Mouse (Mus musculus): Measurements from ENCODE around the gene Rps6kl1. TPM values are rescaled to one million over a fixed set of nuclear protein-coding genes. Genes with fewer than 3 reads are reported as not detected.
"Not testable (repeated sequence)": the region's sequence is repeated elsewhere in the genome, so short reads cannot be mapped to it uniquely, and the experiment has no call there.

Rps6kl1 gene
- polyA plus RNA-seq, 1 experiment from 2014 or later, result 0.73 TPM

DNA sequence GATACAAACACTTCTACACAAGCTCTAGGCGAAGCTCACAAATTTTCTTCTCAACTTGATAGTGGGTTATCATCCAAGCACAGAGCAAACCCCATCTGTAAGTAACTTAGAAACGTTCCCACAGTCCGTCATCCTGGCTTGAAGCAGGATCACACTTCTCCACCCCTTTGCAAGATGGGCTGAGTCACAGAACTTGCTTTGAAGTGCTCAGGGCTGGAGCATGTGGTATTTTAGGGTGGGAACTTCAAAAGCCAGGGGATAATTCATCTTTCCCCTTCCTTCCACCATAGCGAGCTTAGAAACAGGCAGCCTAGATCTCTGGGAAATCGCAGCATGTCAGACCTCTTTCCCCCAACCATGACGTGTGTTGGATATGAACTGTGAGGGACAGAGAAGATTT is 5.3 kb upstream of the Rps6kl1 start:
- WGBS (ENCODE audit: insufficient replicate concordance), result 19% methylated on average over 6 of the region's 6 CpGs
- H3K27me3 ChIP-seq, result peaks cover 3% of the 10 kb centered on the region; the same call in 1 of the 2 replicates
- peaks cover 12% of the 10 kb centered on the region for H3K4me1 ChIP-seq (replicated peaks)
- no peak overlapping the region for H3K27ac ChIP-seq
- ATAC-seq (ENCODE audit: low read depth) (no peak), DNase-seq (no peak)
- no peaks in the 10 kb centered on the region for H3K36me3 ChIP-seq
- H3K4me2 ChIP-seq, result no peak overlapping the region
- no peaks in the 10 kb centered on the region for H3K9me3 ChIP-seq (replicated peaks)
- H3K9ac ChIP-seq, result no peak overlapping the region
- no peak overlapping the region for H3K4me3 ChIP-seq (replicated peaks)

DNA sequence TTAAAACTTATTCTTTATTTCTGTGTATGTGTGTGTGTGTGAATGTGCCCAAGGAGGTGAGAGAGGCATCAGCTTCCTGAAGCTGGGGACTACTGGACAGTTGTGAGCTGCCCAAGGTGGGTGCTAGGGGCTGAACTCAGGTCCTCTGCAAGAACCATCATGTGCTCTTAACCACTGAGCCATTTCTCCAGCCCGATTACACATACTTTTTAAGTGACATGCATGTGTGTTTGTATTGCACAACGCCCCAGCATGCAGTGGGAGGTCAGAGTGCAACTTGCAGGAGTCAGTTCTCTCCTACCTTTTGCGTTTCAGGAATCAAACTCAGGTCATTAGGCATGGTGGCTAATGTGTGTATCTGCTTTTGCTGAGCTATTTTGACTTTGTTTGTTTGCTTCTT is 1.9 kb upstream of the Rps6kl1 start:
- no peak for DNase-seq
- Histone ChIP-seq H3K27ac (no peak overlapping the region), H3K4me2 (no peak overlapping the region), H3K36me3 (no peaks in the 10 kb centered on the region), H3K9me3 (replicated peaks) (no peaks in the 10 kb centered on the region), H3K27me3 (peaks cover 26% of the 10 kb centered on the region), H3K4me3 (replicated peaks) (no peak overlapping the region), H3K9ac (no peak overlapping the region), H3K4me1 (replicated peaks) (peaks cover 24% of the 10 kb centered on the region)
- ATAC-seq (ENCODE audit: low read depth), result peak; percentile 13; the same call in 1 of the 2 replicates
- 56% methylated on average over 3 of the region's 3 CpGs for WGBS (ENCODE audit: insufficient replicate concordance)

DNA sequence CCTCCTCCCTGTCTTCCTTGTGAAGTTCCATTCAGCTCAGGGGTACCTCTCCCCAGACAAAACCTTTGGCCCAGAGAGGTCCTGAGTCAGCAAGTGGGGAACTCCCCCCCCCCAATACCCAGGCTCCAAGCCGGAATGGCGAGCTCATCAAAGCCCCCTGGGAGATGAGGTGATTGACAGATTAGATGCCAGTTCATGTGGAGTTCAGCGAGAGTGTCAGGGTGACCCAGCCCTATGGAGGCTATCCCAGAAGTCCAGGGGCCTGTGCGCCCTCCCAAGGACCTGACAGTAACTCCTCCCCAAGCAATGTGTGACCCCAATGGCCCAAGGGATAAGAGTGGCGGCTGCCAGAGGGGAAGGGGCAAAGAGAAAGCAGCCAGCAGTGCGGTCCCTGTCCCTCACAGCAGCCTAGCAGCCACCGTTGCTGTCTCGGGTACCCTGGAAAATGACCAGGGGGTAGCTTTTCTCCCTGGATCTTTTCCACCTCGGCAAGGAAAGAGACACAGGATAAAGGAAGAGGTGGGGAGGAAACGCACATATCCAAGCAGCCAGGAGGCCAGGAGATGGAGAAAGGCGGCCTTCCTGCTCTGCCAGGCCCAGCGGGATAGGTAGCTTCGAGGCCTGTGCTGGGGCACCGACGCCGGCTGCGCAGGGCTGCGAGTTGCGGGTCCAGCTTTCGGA is 603 bp downstream of the Rps6kl1 start:
- Histone ChIP-seq H3K27ac (no peak overlapping the region), H3K27me3 (peaks cover 27% of the 10 kb centered on the region)

DNA sequence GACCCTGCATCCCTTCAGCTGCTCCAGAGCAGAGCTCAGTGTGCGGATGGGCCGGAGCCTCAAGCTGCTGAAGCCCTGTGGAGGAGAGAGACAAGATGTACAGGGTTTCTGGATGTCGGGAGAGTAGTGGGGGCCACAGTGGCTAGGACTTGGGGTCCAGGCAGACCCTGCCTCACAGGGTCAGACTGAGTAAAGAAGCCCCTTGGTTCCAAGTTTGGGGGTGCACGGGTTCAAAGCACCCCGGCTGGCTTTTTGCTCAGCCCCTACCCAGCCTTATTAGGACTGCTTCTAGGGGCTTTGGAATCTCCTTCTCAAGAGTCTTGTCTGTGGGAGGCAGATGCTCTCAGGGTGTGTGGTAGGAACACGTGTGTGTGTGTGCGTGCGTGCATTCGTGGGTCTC is 4.2 kb downstream of the Rps6kl1 start:
- no peak overlapping the region for H3K9ac ChIP-seq
- WGBS (ENCODE audit: insufficient replicate concordance), result 70% methylated on average over 9 of the region's 9 CpGs
- no peaks in the 10 kb centered on the region for H3K36me3 ChIP-seq
- H3K27ac ChIP-seq, result no peak overlapping the region
- no peaks in the 10 kb centered on the region for H3K9me3 ChIP-seq (replicated peaks)
- H3K27me3 ChIP-seq, result peaks cover 29% of the 10 kb centered on the region
- H3K4me2 ChIP-seq, result no peak overlapping the region
- no peak overlapping the region for H3K4me3 ChIP-seq (replicated peaks)
- no peak for ATAC-seq (ENCODE audit: low read depth)
- peaks cover 19% of the 10 kb centered on the region for H3K4me1 ChIP-seq (replicated peaks)
- DNase-seq, result no peak

More for the DNA sequence above, 603 bp downstream of the Rps6kl1 start:
- no peaks in the 10 kb centered on the region for H3K9me3 ChIP-seq (replicated peaks)
- peak overlapping the region; percentile 56 for H3K9ac ChIP-seq
- H3K4me2 ChIP-seq, result peak overlapping the region; percentile 65
- H3K36me3 ChIP-seq, result no peaks in the 10 kb centered on the region
- 20% methylated on average over 20 of the region's 20 CpGs for WGBS (ENCODE audit: insufficient replicate concordance)
- H3K4me3 ChIP-seq (replicated peaks), result peak overlapping the region; percentile 38
- DNase-seq (no peak), ATAC-seq (ENCODE audit: low read depth) (no peak)
- H3K4me1 ChIP-seq (replicated peaks), result peaks cover 17% of the 10 kb centered on the region

DNA sequence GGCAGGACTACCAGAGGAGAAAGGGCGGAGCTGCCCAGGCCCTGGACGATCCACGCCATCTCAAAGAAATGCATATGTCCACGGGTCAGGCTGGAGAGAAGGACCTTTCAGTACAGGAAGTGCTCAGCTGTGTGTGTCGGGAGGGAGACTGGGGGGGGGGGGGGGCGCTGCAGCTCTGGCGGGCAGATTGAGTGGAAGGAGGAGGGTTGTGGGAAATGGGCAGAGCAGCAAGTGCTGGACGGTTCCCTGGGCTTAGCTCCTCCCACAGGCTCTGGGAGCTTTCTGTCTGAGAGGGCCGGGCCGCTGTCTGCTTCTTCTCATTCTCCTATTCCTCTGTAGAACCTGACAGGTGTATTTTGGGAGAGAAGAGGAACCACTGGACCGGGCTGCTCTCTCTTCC is 4.7 kb downstream of the Rps6kl1 start:
- Histone ChIP-seq H3K4me1 (replicated peaks) (peaks cover 14% of the 10 kb centered on the region), H3K4me2 (no peak overlapping the region), H3K36me3 (no peaks in the 10 kb centered on the region), H3K27me3 (peaks cover 31% of the 10 kb centered on the region), H3K4me3 (replicated peaks) (no peak overlapping the region), H3K9ac (no peak overlapping the region), H3K9me3 (replicated peaks) (no peaks in the 10 kb centered on the region), H3K27ac (no peak overlapping the region)
- no peak for DNase-seq
- WGBS (ENCODE audit: insufficient replicate concordance), result 30% methylated on average over 9 of the region's 11 CpGs
- no peak for ATAC-seq (ENCODE audit: low read depth)

DNA sequence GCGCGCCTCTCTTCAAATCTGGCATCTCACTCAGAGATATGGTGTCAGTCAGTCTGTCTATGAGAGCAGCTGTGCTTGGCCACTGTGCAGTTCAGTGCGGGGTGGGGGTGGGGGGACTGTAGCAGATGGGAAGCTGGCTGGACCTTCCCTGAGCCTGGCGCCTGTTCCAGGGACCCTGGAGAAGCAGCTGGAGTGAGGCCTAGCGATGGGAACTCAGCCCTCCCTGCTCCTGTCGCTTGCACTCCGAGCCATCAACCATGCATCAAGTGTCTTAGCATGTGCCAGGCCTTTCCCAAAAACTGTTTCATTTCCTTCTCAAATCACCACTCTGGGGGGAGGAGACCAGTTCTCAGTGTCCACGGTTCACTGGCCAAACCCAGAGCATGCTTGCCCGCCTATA is 5.4 kb downstream of the Rps6kl1 start:
- no peak for ATAC-seq (ENCODE audit: low read depth)
- no peak overlapping the region for H3K27ac ChIP-seq

DNA sequence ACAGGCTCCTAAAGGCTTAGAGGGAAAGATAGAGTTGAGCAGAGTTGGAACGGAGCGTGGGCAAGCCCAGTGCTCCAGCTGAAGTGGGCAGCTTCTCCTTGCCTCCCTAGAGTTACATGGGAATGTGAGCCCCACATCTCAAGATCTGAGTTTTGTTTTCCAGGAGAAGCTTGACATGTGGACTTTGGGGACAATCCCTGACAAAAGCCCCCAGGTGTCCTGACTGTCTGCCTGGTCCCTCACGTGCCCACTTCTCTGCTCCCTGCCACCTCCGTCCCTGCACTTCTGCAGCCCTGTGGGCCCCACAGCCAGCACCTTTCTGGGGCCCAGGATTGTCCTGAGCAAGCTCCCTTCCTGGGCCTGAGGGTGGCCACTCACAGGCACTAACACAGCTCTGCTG is 6.2 kb downstream of the Rps6kl1 start:
- no peaks in the 10 kb centered on the region for H3K9me3 ChIP-seq (replicated peaks)
- DNase-seq, result no peak
- no peaks in the 10 kb centered on the region for H3K36me3 ChIP-seq
- peaks cover 23% of the 10 kb centered on the region for H3K27me3 ChIP-seq
- no peak overlapping the region for H3K4me3 ChIP-seq (replicated peaks)
- H3K4me2 ChIP-seq, result no peak overlapping the region
- 84% methylated on average over 4 of the region's 4 CpGs for WGBS (ENCODE audit: insufficient replicate concordance)
- ATAC-seq (ENCODE audit: low read depth), result no peak
- no peak overlapping the region for H3K9ac ChIP-seq
- H3K4me1 ChIP-seq (replicated peaks), result 0 out of 2 replicates have a peak, but pooled peaks cover 2% of the 10 kb centered on the region
- H3K27ac ChIP-seq, result no peak overlapping the region

More for the DNA sequence above, 5.4 kb downstream of the Rps6kl1 start:
- H3K4me3 ChIP-seq (replicated peaks), result no peak overlapping the region
- H3K27me3 ChIP-seq, result peaks cover 25% of the 10 kb centered on the region
- no peak overlapping the region for H3K4me2 ChIP-seq
- DNase-seq, result no peak
- H3K36me3 ChIP-seq, result no peaks in the 10 kb centered on the region
- no peaks in the 10 kb centered on the region for H3K9me3 ChIP-seq (replicated peaks)
- H3K4me1 ChIP-seq (replicated peaks), result peaks cover 7% of the 10 kb centered on the region
- WGBS (ENCODE audit: insufficient replicate concordance), result 68% methylated on average over 9 of the region's 9 CpGs
- no peak overlapping the region for H3K9ac ChIP-seq

DNA sequence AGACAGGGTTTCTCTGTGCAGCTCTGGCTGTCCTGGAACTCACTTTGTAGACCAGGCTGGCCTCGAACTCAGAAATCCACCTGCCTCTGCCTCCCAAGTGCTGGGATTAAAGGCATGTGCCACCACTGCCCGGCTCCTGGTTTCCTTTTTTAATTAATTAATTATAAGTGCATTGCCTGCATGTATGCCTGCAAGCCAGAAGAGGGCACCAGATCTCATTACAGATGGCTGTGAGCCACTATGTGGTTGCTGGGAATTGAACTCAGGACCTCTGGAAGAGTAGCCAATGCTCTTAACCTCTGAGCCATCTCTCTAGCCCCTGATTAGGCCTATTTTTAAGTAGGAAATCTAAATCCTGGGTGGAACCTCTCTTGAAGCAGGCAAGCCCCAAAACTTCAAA is 6.8 kb downstream of the Rps6kl1 start:
- not testable (repeated sequence) for H3K4me2 ChIP-seq; H3K9ac ChIP-seq; H3K36me3 ChIP-seq; ATAC-seq (ENCODE audit: low read depth); H3K27ac ChIP-seq; H3K4me1 ChIP-seq (replicated peaks); H3K4me3 ChIP-seq (replicated peaks); H3K9me3 ChIP-seq (replicated peaks); DNase-seq
- WGBS (ENCODE audit: insufficient replicate concordance), result 55% methylated on average over 2 of the region's 2 CpGs
- peaks cover 21% of the 10 kb centered on the region; the same call in 1 of the 2 replicates for H3K27me3 ChIP-seq

DNA sequence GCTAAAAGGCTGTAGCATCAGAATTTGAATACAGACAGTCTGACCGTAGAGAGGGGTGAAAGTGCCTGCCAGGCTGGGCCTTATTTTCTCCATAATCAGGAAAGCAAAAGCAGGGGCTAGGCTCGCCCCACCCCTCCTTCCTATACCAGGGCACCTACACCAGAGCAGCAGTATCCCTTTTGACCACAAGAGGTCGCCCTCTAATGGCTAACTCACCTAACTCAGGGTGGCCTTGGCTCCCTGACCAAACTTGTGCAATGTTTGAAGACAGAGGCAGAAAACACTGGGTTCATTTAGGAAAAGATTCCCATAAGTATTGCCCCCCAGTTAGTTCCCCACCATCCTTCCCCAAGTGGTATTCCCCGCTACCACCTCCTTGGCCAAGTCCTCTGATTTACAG is 8.3 kb downstream of the Rps6kl1 start:
- Histone ChIP-seq H3K27me3 (peaks cover 19% of the 10 kb centered on the region; the same call in 1 of the 2 replicates), H3K4me1 (replicated peaks) (0 out of 2 replicates have a peak, but pooled peaks cover 2% of the 10 kb centered on the region), H3K4me2 (no peak overlapping the region), H3K27ac (no peak overlapping the region), H3K9ac (no peak overlapping the region), H3K4me3 (replicated peaks) (no peak overlapping the region), H3K36me3 (no peaks in the 10 kb centered on the region), H3K9me3 (replicated peaks) (no peaks in the 10 kb centered on the region)
- ATAC-seq (ENCODE audit: low read depth) (0 out of 2 replicates have a peak, but pooled peaks have one; percentile 40), DNase-seq (peak; percentile 56)
- 22% methylated on average over 4 of the region's 4 CpGs for WGBS (ENCODE audit: insufficient replicate concordance)

DNA sequence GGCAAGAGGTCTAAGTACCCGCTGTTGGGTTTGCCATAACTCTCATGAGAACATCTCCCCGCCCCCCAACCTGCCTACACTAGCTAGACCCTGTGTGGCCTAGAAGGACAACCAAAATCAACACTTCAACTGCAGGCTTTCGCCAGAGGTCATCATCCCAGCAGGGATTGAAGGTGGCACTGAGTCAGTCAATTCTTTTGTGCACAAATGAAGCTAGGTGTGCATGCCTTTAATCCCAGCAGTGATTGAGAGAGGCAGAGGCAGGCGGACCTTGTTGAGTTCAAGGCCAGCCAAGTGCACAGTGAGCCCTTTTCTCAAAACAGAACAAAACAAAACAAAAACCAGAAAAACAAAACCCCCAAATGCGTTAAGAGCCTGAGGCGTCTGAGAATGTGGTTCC is 10.0 kb downstream of the Rps6kl1 start:
- Histone ChIP-seq H3K27me3 (0 out of 2 replicates have a peak, but pooled peaks cover 15% of the 10 kb centered on the region), H3K9me3 (replicated peaks) (no peaks in the 10 kb centered on the region), H3K27ac (no peak overlapping the region), H3K4me2 (no peak overlapping the region), H3K4me3 (replicated peaks) (no peak overlapping the region), H3K36me3 (no peaks in the 10 kb centered on the region), H3K4me1 (replicated peaks) (0 out of 2 replicates have a peak, but pooled peaks cover 2% of the 10 kb centered on the region), H3K9ac (no peak overlapping the region)
- ATAC-seq (ENCODE audit: low read depth), result no peak
- WGBS (ENCODE audit: insufficient replicate concordance), result 62% methylated on average over 6 of the region's 6 CpGs
- no peak for DNase-seq

DNA sequence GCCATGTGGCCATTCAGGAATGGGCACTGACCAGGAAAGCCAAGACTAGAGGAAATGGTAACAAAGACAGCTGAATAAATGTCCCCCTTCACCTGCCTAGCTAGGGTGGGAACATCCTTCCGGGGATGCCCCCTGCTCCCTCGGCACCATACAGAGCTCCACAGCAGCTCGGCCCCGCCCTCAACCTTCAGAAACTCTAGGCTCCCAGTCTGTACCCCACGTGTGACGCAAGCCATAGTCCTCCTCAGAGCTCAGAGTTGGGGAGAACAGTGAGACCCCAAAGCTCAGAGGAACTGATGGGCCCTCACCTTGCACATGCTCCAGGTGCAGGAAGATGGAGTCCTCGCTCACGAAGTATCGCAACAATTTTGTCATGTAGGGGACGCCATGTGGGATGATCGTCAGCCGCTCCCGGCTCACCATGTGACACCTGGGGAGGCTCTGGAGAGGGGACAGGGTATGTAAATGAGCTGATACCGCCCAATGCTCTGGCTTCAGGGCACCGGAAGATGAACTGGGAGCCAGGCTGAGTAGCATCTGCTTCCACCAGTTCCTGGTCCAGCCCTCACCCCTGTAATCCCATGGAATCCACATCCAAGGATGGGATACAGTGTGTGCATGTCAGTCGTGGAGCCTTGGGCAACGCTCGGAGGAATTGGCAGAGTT is 10.9 kb downstream of the Rps6kl1 start:
- DNase-seq (no peak), ATAC-seq (ENCODE audit: low read depth) (no peak)
- Histone ChIP-seq H3K27ac (no peak overlapping the region), H3K9me3 (replicated peaks) (no peaks in the 10 kb centered on the region), H3K27me3 (0 out of 2 replicates have a peak, but pooled peaks cover 15% of the 10 kb centered on the region), H3K4me2 (no peak overlapping the region), H3K4me3 (replicated peaks) (no peak overlapping the region), H3K4me1 (replicated peaks) (0 out of 2 replicates have a peak, but pooled peaks cover 2% of the 10 kb centered on the region), H3K36me3 (peaks cover 8% of the 10 kb centered on the region), H3K9ac (no peak overlapping the region)
- WGBS (ENCODE audit: insufficient replicate concordance), result 32% methylated on average over 18 of the region's 18 CpGs

All from liver, embryonic 13.5 days (tissue).